ENCODE assay signal across 7 mouse cellular contexts in the genomic region with DNA sequence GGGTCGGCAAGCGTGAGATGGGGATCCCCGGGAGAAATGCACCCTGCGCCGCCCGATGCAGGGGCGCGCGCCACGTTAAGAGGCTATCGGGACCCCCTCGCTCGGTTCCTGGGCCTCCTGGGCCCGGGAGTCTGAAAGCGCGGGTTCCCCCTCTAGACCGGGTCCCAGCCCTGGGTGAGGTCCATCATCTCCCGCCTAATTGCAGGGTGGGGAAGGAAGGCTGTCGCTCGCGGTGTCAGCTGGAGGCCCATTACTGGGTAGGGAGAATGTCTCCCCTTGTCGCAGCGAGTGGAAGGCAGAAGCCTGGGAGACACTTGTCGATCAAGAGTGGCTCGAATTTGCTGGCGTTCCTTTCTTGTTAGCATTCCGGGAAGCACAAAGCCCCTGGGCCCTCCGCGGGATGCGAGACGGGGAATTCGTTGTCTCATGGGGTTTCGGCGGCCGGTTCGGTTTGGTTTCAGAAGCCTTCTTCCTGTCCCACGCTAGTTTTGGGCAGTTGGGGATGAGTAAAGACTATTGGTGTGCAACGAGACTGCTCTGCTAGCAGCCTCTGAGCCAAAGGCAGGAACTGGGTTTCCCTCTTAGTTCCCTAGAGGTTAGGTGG. TPM values are rescaled to one million over a fixed set of nuclear protein-coding genes. Genes with fewer than 3 reads are reported as not detected.
A peak's percentile ranks its signal among the peaks of the same experiment; 100 is the strongest.
DNase-seq lines count a peak whose midpoint lies in the region; ATAC-seq and TF ChIP-seq lines count a peak whose summit lies in the region.

No protein-coding gene starts in this region.

- TF ChIP-seq CTCF in testis, adult 2 months (IDR thresholded peaks at IDR 0.05; ENCODE audit: control insufficient read depth, insufficient read depth, insufficient replicate concordance, low read depth, low read length) = no peak
- TF ChIP-seq CTCF in heart, postnatal 0 days (IDR thresholded peaks at IDR 0.05; ENCODE audit: low read depth) = no peak
- TF ChIP-seq CTCF in liver, postnatal 0 days (IDR thresholded peaks at IDR 0.05; ENCODE audit: low read depth) = no peak

- 0% methylated on average over 38 of the region's 38 CpGs for WGBS in heart, postnatal 0 days
- 2% methylated on average over 38 of the region's 38 CpGs for WGBS in liver, postnatal 0 days (ENCODE audit: insufficient replicate concordance)

- no peak for TF ChIP-seq POLR2A in testis, adult 2 months (IDR thresholded peaks at IDR 0.05; ENCODE audit: control insufficient read depth, low read depth, low read length)

- TF ChIP-seq EP300 in heart, postnatal 0 days (IDR thresholded peaks at IDR 0.05; ENCODE audit: low read depth) = no peak
- TF ChIP-seq EP300 in liver, postnatal 0 days (IDR thresholded peaks at IDR 0.05; ENCODE audit: low read depth) = no peak

- H3K4me2 ChIP-seq in heart, postnatal 0 days (ENCODE audit: low read depth, low read length) = peak overlapping the region; percentile 100
- peak overlapping the region; percentile 99 for H3K4me2 ChIP-seq in liver, postnatal 0 days (ENCODE audit: low read depth, low read length)

- H3K4me1 ChIP-seq in testis, adult 2 months (ENCODE audit: control insufficient read depth, insufficient read depth, low read length) = peaks cover 16% of the 10 kb centered on the region
- H3K4me1 ChIP-seq in heart, postnatal 0 days (ENCODE audit: control insufficient read depth, insufficient read depth) = peaks cover 20% of the 10 kb centered on the region; the same call in 1 of the 2 replicates
- peaks cover 37% of the 10 kb centered on the region for H3K4me1 ChIP-seq in liver, postnatal 0 days (ENCODE audit: insufficient read depth)

- no peaks in the 10 kb centered on the region for H3K9me3 ChIP-seq in heart, postnatal 0 days (replicated peaks; ENCODE audit: control insufficient read depth, low read length)
- no peaks in the 10 kb centered on the region for H3K9me3 ChIP-seq in liver, postnatal 0 days (ENCODE audit: low read length)

- no peaks in the 10 kb centered on the region for H3K36me3 ChIP-seq in testis, adult 2 months (ENCODE audit: control insufficient read depth, insufficient read depth, low read length)
- no peaks in the 10 kb centered on the region for H3K36me3 ChIP-seq in heart, postnatal 0 days (replicated peaks; ENCODE audit: control insufficient read depth, insufficient read depth, low read length)
- no peaks in the 10 kb centered on the region for H3K36me3 ChIP-seq in liver, postnatal 0 days (replicated peaks; ENCODE audit: insufficient read depth, low read length)
- no peaks in the 10 kb centered on the region for H3K36me3 ChIP-seq in splenic B cell, adult 2 months (ENCODE audit: control insufficient read depth, insufficient read depth, low read length, poor library complexity, severe bottlenecking)

- ATAC-seq in heart, postnatal 0 days (ENCODE audit: insufficient read depth, low read depth) = no peak
- peak; percentile 32 for ATAC-seq in liver, postnatal 0 days
- no peak for ATAC-seq in cerebellum, adult (ENCODE audit: insufficient number of reproducible peaks, low FRiP score, low TSS enrichment)

- DNase-seq in testis, postnatal 10 days (ENCODE audit: low spot score) = no peak
- DNase-seq in c-Kit-positive CD71-positive TER-119-positive erythroid progenitor cells, embryonic 14.5 days (ENCODE audit: low spot score) = peak; percentile 43
- no peak for DNase-seq in heart, postnatal 0 days (ENCODE audit: low spot score)
- DNase-seq in liver, postnatal 0 days = peak; percentile 53
- DNase-seq in splenic B cell, adult 2 months (ENCODE audit: low read depth, low spot score) = peak; percentile 36

- peak overlapping the region; percentile 75 for H3K4me3 ChIP-seq in testis, adult 2 months (ENCODE audit: control insufficient read depth, low read depth, low read length)
- peak overlapping the region; percentile 82 for H3K4me3 ChIP-seq in heart, postnatal 0 days (ENCODE audit: low read depth, low read length)
- H3K4me3 ChIP-seq in liver, postnatal 0 days (ENCODE audit: low read depth, low read length) = peak overlapping the region; percentile 76

- peak overlapping the region; percentile 63 for H3K9ac ChIP-seq in heart, postnatal 0 days (replicated peaks; ENCODE audit: low read depth, low read length)
- H3K9ac ChIP-seq in liver, postnatal 0 days (replicated peaks) = peak overlapping the region; percentile 74

- H3K27ac ChIP-seq in testis, adult 2 months (ENCODE audit: control insufficient read depth, insufficient read depth, low read depth, low read length) = no peak overlapping the region
- H3K27ac ChIP-seq in heart, postnatal 0 days (ENCODE audit: low read depth) = no peak overlapping the region
- H3K27ac ChIP-seq in liver, postnatal 0 days (ENCODE audit: low read depth) = peak overlapping the region; percentile 71

- no peaks in the 10 kb centered on the region for H3K27me3 ChIP-seq in testis, adult 2 months (ENCODE audit: control insufficient read depth, insufficient read depth, low read length)
- no peaks in the 10 kb centered on the region for H3K27me3 ChIP-seq in heart, postnatal 0 days (ENCODE audit: control insufficient read depth, insufficient read depth, low read length)
- no peaks in the 10 kb centered on the region for H3K27me3 ChIP-seq in liver, postnatal 0 days (ENCODE audit: insufficient read depth, low read length)
- no peaks in the 10 kb centered on the region for H3K27me3 ChIP-seq in splenic B cell, adult 2 months (ENCODE audit: control insufficient read depth, insufficient read depth, low read length, poor library complexity, severe bottlenecking)

RNA-seq across cellular contexts. Expression of gene Mybl2, which starts 0.5 kb away (rescaled TPM):
- polyA plus RNA-seq in testis, adult 2 months (2012; rRNA removed) = 14.2 and 18.5 TPM in 2 replicates
- total RNA-seq in heart, postnatal 0 days (2014; rRNA removed; ENCODE audit: low replicate concordance) = 2.8 and 4.3 TPM in 2 replicates
- polyA plus RNA-seq in heart, postnatal 0 days (2015; fragmentation: Nextera tagmentation; extraction: Ambion mirVana) = 3.4 and 3.8 TPM in 2 replicates
- polyA plus RNA-seq in liver, postnatal 0 days (2015; fragmentation: Nextera tagmentation; extraction: Ambion mirVana) = 23.2 and 24.2 TPM in 2 replicates

RNA-seq across cellular contexts. Expression of gene Gtsf1l, which starts 32.7 kb away (rescaled TPM):
- polyA plus RNA-seq in testis, adult 2 months (2012; rRNA removed) = 676 and 742 TPM in 2 replicates
- total RNA-seq in heart, postnatal 0 days (2014; rRNA removed; ENCODE audit: low replicate concordance) = not detected in 2 replicates
- polyA plus RNA-seq in heart, postnatal 0 days (2015; fragmentation: Nextera tagmentation; extraction: Ambion mirVana) = not detected in 2 replicates
- not detected in 2 replicates for polyA plus RNA-seq in liver, postnatal 0 days (2015; fragmentation: Nextera tagmentation; extraction: Ambion mirVana)

RNA-seq across cellular contexts. Expression of gene Ift52, which starts 37.8 kb away (rescaled TPM):
- polyA plus RNA-seq in testis, adult 2 months (2012; rRNA removed) = 37.4 and 41.0 TPM in 2 replicates
- 15.4 and 18.5 TPM in 2 replicates for total RNA-seq in heart, postnatal 0 days (2014; rRNA removed; ENCODE audit: low replicate concordance)
- 28.2 and 31.3 TPM in 2 replicates for polyA plus RNA-seq in heart, postnatal 0 days (2015; fragmentation: Nextera tagmentation; extraction: Ambion mirVana)
- polyA plus RNA-seq in liver, postnatal 0 days (2015; fragmentation: Nextera tagmentation; extraction: Ambion mirVana) = 18.4 and 19.5 TPM in 2 replicates

Comparison
In these comparisons a context has a peak if more than half of its experiments do, and no peak if none do; other contexts are left out.
1. DNase-seq: peak in c-Kit-positive CD71-positive TER-119-positive erythroid progenitor cells, embryonic 14.5 days (single experiment), liver, postnatal 0 days (single experiment) and splenic B cell, adult 2 months (single experiment); none in testis, postnatal 10 days (single experiment) and heart, postnatal 0 days (single experiment).
2. RNA of gene Gtsf1l, which starts 32.7 kb away (polyA plus RNA-seq): 676 to 742 TPM in testis, adult 2 months; not detected in liver, postnatal 0 days and not detected in heart, postnatal 0 days; every median in the first group is over 100 times any median in the second.
3. Peak in every context shown above with its lines, with median percentiles within 50 percentile points of each other: H3K4me3 ChIP-seq.